Mouse (Mus musculus) midbrain, embryonic 14.5 days (tissue): ENCODE data around the gene Lpcat1. TPM values are rescaled to one million over a fixed set of nuclear protein-coding genes. Genes with fewer than 3 reads are reported as not detected.

Experiments
- ATAC-seq: fragments of 200-750 bp; cut with Nextera tagmentation; 2 replicates; pipeline ENCODE4 v1.8.0; 2017; ENCODE audit warnings: moderate number of reproducible peaks, moderate library complexity; ENCODE audit not compliant: low FRiP score, low TSS enrichment
- DNase-seq: peaks from one replicate; pipeline ENCODE4 v3.0.0-alpha.2; 2015
- H3K27ac ChIP-seq: fragments of 300-500 bp; sonication (generic); replicated peaks from 2 replicates; pipeline ENCODE4 v1.5.1; 2014; ENCODE audit warnings: mild to moderate bottlenecking, low read depth, low read length, moderate library complexity
- H3K27me3 ChIP-seq: fragments of 300-500 bp; sonication (generic); 2 replicates; pipeline ENCODE4 v1.6.1; 2014; ENCODE audit warnings: low read length, control low read depth, mixed read lengths; ENCODE audit not compliant: control insufficient read depth, insufficient read depth
- H3K36me3 ChIP-seq: fragments of 300-500 bp; sonication (generic); 2 replicates; pipeline ENCODE4 v1.6.1; 2014; ENCODE audit warnings: low read length, control low read depth; ENCODE audit not compliant: control insufficient read depth, insufficient read depth
- H3K4me1 ChIP-seq: fragments of 300-500 bp; sonication (generic); 2 replicates; pipeline ENCODE4 v1.6.1; 2014; ENCODE audit warnings: mild to moderate bottlenecking, antibody characterized with exemption, low read length, control low read depth; ENCODE audit not compliant: control insufficient read depth, insufficient read depth
- H3K4me2 ChIP-seq: fragments of 300-500 bp; sonication (generic); 2 replicates; pipeline ENCODE4 v1.6.1; 2014; ENCODE audit warnings: mild to moderate bottlenecking, low read length, moderate library complexity
- H3K4me3 ChIP-seq: fragments of 300-500 bp; sonication (generic); replicated peaks from 2 replicates; pipeline ENCODE4 v1.5.1; 2014; ENCODE audit warnings: low read depth, low read length
- H3K9ac ChIP-seq: fragments of 300-500 bp; sonication (generic); replicated peaks from 2 replicates; pipeline ENCODE4 v1.6.1; 2014; ENCODE audit warnings: mild to moderate bottlenecking, low read length, moderate library complexity
- H3K9me3 ChIP-seq: fragments of 300-500 bp; sonication (generic); 2 replicates; pipeline ENCODE4 v1.6.1; 2016; ENCODE audit warnings: low read length, control low read depth, mixed read lengths; ENCODE audit not compliant: control insufficient read depth
- WGBS: fragments of 180-500 bp; shearing (Covaris S2); extraction: QIAGEN DNeasy Blood & Tissue Kit; methylation state at CpG from one replicate; pipeline ENCODE4 v1.1.7; 2014; 5-methylcytosine and 5-hydroxymethylcytosine counted together
- polyA plus RNA-seq: library from polyadenylated mRNA; unstranded; fragments of >200 nt; fragmentation: Nextera tagmentation; extraction: Ambion mirVana; gene quantifications from 2 replicates; pipeline ENCODE4 v1.2.1, GENCODE M21; 2014

The Lpcat1 gene
- polyA plus RNA-seq, 1 experiment from 2014 or later: 76.9 TPM

DNA sequence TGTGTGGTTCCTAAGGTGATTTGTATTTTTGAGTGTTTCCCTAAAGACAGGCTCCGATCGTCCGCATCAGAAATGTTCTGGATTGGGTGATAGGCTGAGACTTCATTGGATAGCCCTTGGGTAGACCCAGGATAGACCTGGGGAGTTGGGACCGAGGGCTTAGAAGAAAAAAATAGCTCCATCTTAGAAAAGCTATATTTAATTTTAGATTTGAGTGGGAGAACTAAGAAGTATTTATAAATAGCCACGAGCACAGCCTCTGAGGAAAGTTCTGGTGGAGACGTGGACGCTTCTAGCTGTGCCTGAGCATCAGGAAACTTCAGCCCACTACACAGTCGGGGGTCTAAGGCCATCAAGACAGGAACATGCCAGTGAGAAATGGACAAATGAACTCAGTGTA is 9.8 kb downstream of the Lpcat1 start:
- ATAC-seq (no peak), DNase-seq (no peak)
- no peak overlapping the region for H3K9ac ChIP-seq
- no peak overlapping the region for H3K27ac ChIP-seq
- H3K4me3 ChIP-seq: no peak overlapping the region
- no peaks in the 10 kb centered on the region for H3K27me3 ChIP-seq
- no peaks in the 10 kb centered on the region for H3K36me3 ChIP-seq
- H3K4me1 ChIP-seq: no peaks in the 10 kb centered on the region
- no peaks in the 10 kb centered on the region for H3K9me3 ChIP-seq
- H3K4me2 ChIP-seq: no peak overlapping the region
- 93% methylated on average over 8 of the region's 8 CpGs for WGBS

DNA sequence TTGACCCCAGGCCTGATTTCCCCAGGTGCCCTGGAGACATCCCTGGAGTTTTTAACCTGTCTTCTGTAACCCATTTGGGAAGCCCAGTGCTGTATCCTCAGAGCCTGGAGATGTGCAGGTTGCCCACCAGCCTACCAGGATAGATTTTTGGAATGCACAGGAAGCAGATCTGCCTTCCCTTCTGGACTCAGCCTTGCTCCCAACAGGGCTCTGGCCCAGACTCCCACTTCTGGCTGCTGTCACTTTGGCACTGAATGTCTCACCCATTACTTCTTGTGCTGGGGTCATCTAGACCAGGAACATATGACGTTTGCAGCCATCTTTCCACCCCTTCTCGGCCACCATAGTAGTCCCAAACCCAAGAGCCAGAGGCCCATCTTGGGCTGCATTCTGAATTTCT is 10.8 kb downstream of the Lpcat1 start:
- 92% methylated on average over 2 of the region's 2 CpGs for WGBS
- DNase-seq (no peak), ATAC-seq (no peak)
- Histone ChIP-seq H3K4me3 (no peak overlapping the region), H3K27me3 (no peaks in the 10 kb centered on the region), H3K36me3 (no peaks in the 10 kb centered on the region), H3K27ac (no peak overlapping the region), H3K4me1 (no peaks in the 10 kb centered on the region), H3K9me3 (no peaks in the 10 kb centered on the region), H3K4me2 (no peak overlapping the region), H3K9ac (no peak overlapping the region)

DNA sequence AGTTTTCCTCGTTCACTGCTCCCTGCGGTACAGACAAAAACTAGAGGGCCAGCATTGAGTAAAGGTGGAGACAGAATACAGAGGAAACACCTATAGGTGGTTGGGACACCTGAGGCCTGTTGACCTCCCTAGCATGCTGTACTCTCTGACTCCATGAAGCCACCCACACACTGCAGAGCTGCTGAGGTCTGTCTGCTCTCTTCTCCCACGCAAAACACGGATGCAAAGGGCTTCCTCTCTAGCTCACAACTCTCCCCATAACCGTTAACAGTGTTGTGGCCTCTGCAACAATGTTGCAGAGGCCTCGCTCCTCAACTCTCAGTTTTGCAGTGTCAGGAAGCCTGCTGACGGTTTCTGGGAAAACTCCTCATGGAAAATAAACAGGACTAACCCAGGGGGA is 15.5 kb downstream of the Lpcat1 start:
- Histone ChIP-seq H3K27ac (no peak overlapping the region), H3K9ac (no peak overlapping the region), H3K4me3 (no peak overlapping the region), H3K4me1 (no peaks in the 10 kb centered on the region), H3K27me3 (no peaks in the 10 kb centered on the region), H3K9me3 (0 out of 2 replicates have a peak, but pooled peaks cover 9% of the 10 kb centered on the region), H3K4me2 (no peak overlapping the region), H3K36me3 (peaks cover 31% of the 10 kb centered on the region)
- DNase-seq: no peak
- WGBS: 93% methylated on average over 7 of the region's 7 CpGs
- ATAC-seq: no peak

GRCm38 (mm10) chr13:73483331-73483730 is 16.3 kb downstream of the Lpcat1 start:
- H3K4me3 ChIP-seq: no peak overlapping the region

GRCm38 (mm10) chr13:73484171-73484570 is 17.2 kb downstream of the Lpcat1 start:
- ATAC-seq (no peak), DNase-seq (no peak)
- WGBS: 97% methylated on average over 5 of the region's 5 CpGs
- Histone ChIP-seq H3K9ac (no peak overlapping the region), H3K4me1 (no peaks in the 10 kb centered on the region), H3K27ac (no peak overlapping the region), H3K4me2 (no peak overlapping the region), H3K36me3 (peaks cover 38% of the 10 kb centered on the region), H3K9me3 (0 out of 2 replicates have a peak, but pooled peaks cover 9% of the 10 kb centered on the region), H3K27me3 (no peaks in the 10 kb centered on the region), H3K4me3 (no peak overlapping the region)

More at GRCm38 (mm10) chr13:73483331-73483730, 16.3 kb downstream of the Lpcat1 start:
- H3K4me1 ChIP-seq: no peaks in the 10 kb centered on the region
- no peaks in the 10 kb centered on the region for H3K27me3 ChIP-seq
- H3K9me3 ChIP-seq: 0 out of 2 replicates have a peak, but pooled peaks cover 9% of the 10 kb centered on the region
- ATAC-seq (no peak), DNase-seq (no peak)
- H3K27ac ChIP-seq: no peak overlapping the region
- no peak overlapping the region for H3K9ac ChIP-seq
- H3K4me2 ChIP-seq: no peak overlapping the region
- 98% methylated on average over 6 of the region's 6 CpGs for WGBS
- H3K36me3 ChIP-seq: peaks cover 31% of the 10 kb centered on the region

DNA sequence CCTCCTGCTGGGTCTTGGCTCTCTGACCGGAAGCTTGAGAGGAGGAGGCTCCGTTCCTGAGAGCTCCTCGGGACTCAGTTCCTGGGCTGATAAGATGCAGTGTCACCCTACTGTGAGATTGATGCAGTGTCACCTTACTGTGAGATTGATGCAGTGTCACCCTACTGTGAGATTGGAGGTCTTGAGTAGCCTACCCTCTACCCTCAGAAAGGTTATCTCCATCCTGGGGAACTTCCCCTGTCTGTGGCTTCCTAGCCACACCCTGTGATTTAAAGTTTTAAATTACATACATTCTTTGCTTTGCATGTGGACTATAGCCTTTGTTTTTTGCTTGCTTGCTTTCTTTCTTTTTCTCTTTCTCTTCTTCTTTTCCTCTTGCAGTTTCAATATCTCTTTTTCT is 21.1 kb downstream of the Lpcat1 start:
- Histone ChIP-seq H3K27ac (no peak overlapping the region), H3K9ac (no peak overlapping the region), H3K27me3 (no peaks in the 10 kb centered on the region), H3K4me2 (no peak overlapping the region), H3K36me3 (peaks cover 56% of the 10 kb centered on the region), H3K9me3 (0 out of 2 replicates have a peak, but pooled peaks cover 9% of the 10 kb centered on the region), H3K4me3 (no peak overlapping the region), H3K4me1 (no peaks in the 10 kb centered on the region)
- ATAC-seq (no peak), DNase-seq (no peak)
- 82% methylated on average over 3 of the region's 3 CpGs for WGBS

- H3K9me3 ChIP-seq: 0 out of 2 replicates have a peak, but pooled peaks cover 9% of the 10 kb centered on the region
- no peak overlapping the region for H3K4me2 ChIP-seq
- no peak overlapping the region for H3K27ac ChIP-seq
- 89% methylated on average over 9 of the region's 9 CpGs for WGBS
- no peak overlapping the region for H3K4me3 ChIP-seq
- H3K9ac ChIP-seq: no peak overlapping the region
- ATAC-seq (no peak), DNase-seq (no peak)
- H3K36me3 ChIP-seq: peaks cover 58% of the 10 kb centered on the region
- H3K4me1 ChIP-seq: no peaks in the 10 kb centered on the region
- no peaks in the 10 kb centered on the region for H3K27me3 ChIP-seq
Observed at GRCm38 (mm10) chr13:73488707-73489106, 21.7 kb downstream of the Lpcat1 start.

- Histone ChIP-seq H3K36me3 (peaks cover 52% of the 10 kb centered on the region), H3K4me3 (no peak overlapping the region), H3K4me1 (no peaks in the 10 kb centered on the region), H3K27ac (no peak overlapping the region), H3K9ac (no peak overlapping the region), H3K4me2 (no peak overlapping the region), H3K9me3 (0 out of 2 replicates have a peak, but pooled peaks cover 9% of the 10 kb centered on the region), H3K27me3 (no peaks in the 10 kb centered on the region)
- ATAC-seq (no peak), DNase-seq (no peak)
- 88% methylated on average over 3 of the region's 3 CpGs for WGBS
Observed at GRCm38 (mm10) chr13:73489986-73490385, 23.0 kb downstream of the Lpcat1 start.

DNA sequence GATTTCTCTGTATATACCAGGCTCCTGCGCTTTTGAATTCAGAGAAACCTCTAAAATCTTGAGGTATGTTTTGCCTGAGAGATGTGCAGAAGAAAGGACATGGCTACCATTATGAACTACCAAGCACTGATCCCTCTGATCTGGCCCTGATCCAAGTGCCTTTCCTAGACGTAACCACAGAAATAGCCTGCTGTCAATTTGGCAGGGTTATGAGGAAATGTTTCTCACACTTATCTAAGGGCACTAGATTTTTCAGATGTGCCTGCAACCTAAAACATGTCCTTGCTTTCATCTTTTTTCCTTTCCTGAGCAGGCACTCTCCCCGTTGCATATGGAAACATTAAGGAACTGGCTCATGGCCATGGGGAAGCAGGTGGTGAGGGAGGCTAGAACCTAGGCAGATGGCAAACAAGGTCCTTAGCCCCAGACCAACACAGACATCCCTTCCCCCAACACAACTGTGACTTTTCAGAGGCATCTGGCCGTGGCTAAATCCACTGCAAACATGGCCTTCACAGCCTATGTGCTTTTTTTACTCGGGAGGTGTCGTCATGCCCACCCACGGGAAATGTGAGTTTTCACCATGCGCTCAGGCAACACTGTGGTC is 23.7 kb downstream of the Lpcat1 start:
- Histone ChIP-seq H3K4me3 (no peak overlapping the region), H3K36me3 (peaks cover 52% of the 10 kb centered on the region), H3K4me2 (no peak overlapping the region), H3K9ac (no peak overlapping the region), H3K9me3 (0 out of 2 replicates have a peak, but pooled peaks cover 5% of the 10 kb centered on the region), H3K27ac (no peak overlapping the region), H3K27me3 (no peaks in the 10 kb centered on the region), H3K4me1 (no peaks in the 10 kb centered on the region)
- ATAC-seq (no peak), DNase-seq (peak; percentile 37)
- 84% methylated on average over 8 of the region's 8 CpGs for WGBS
